Mouse (Mus musculus): ENCODE data around the gene Ptger3.

- TF ChIP-seq CTCF (IDR thresholded peaks at IDR 0.05; ENCODE audit: low read depth, low read length) = no peak
- TF ChIP-seq POLR2A (IDR thresholded peaks at IDR 0.05; ENCODE audit: borderline replicate concordance, low read depth, low read length) = no peak
These were observed 32.5 kb upstream of the Ptger3 start, which contains the start of gene Zranb2 for GRCm38 (mm10) chr3:157533964-157534785.
